Mouse (Mus musculus) CH12.LX (cell line): ENCODE data around the gene Pde5a.

ENCODE experiments used
- CHD2 ChIP-seq: IDR thresholded peaks from 2 replicates; pipeline ENCODE4 v1.6.1; 2011; ENCODE audit warnings: low read length, improper control_type of control experiment
- CTCF ChIP-seq, 2 experiments: IDR thresholded peaks in 1 of 2; conservative IDR thresholded peaks in 1 of 2; 2 replicates each; pipeline ENCODE4 v1.5.1; 2011 to 2012; ENCODE audit warnings: low read depth in 2 of 2, low read length in 2 of 2, improper control_type of control experiment in 1 of 2, inconsistent platforms in 1 of 2, mild to moderate bottlenecking in 1 of 2, moderate library complexity in 1 of 2
- ELF1 ChIP-seq: IDR thresholded peaks from 2 replicates; pipeline ENCODE4 v1.6.1; 2014; ENCODE audit warnings: low read depth, mild to moderate bottlenecking, inconsistent platforms, low read length, improper control_type of control experiment
- EP300 ChIP-seq: IDR thresholded peaks from 2 replicates; pipeline ENCODE4 v1.6.1; 2011; ENCODE audit warnings: low read length, improper control_type of control experiment
- HCFC1 ChIP-seq: IDR thresholded peaks from 2 replicates; pipeline ENCODE4 v1.6.1; 2012; ENCODE audit warnings: low read depth, mild to moderate bottlenecking, inconsistent platforms, low read length, improper control_type of control experiment
- IRF4 ChIP-seq: IDR thresholded peaks from 2 replicates; pipeline ENCODE4 v1.6.1; 2014; ENCODE audit warnings: low read depth, mild to moderate bottlenecking, inconsistent platforms, low read length, improper control_type of control experiment
- JUN ChIP-seq: IDR thresholded peaks from 2 replicates; pipeline ENCODE4 v1.6.1; 2011; ENCODE audit warnings: low read depth, mild to moderate bottlenecking, low read length, improper control_type of control experiment, moderate library complexity; ENCODE audit not compliant: insufficient read depth
- JUND ChIP-seq: conservative IDR thresholded peaks from 2 replicates; pipeline ENCODE4 v1.6.1; 2011; ENCODE audit warnings: low read depth, low read length, improper control_type of control experiment
- MAZ ChIP-seq: IDR thresholded peaks from 2 replicates; pipeline ENCODE4 v1.6.1; 2012; ENCODE audit warnings: low read depth, mild to moderate bottlenecking, inconsistent platforms, low read length, improper control_type of control experiment, moderate library complexity
- MYC ChIP-seq: IDR thresholded peaks from 2 replicates; pipeline ENCODE4 v1.6.1; 2011; ENCODE audit warnings: low read depth, mild to moderate bottlenecking, improper control_type of control experiment, low read length
- PAX5 ChIP-seq: IDR thresholded peaks from 2 replicates; pipeline ENCODE4 v1.6.1; 2012; ENCODE audit warnings: low read length, inconsistent platforms, mixed read lengths
- POLR2A ChIP-seq: IDR thresholded peaks from 2 replicates; pipeline ENCODE4 v1.6.1; 2011; ENCODE audit warnings: low read depth, mild to moderate bottlenecking, improper control_type of control experiment, low read length
- UBTF ChIP-seq: IDR thresholded peaks from 2 replicates; pipeline ENCODE4 v1.6.1; 2012; ENCODE audit warnings: low read depth, mild to moderate bottlenecking, inconsistent platforms, low read length, improper control_type of control experiment, moderate library complexity
- USF1 ChIP-seq: IDR thresholded peaks from 2 replicates; pipeline ENCODE4 v1.6.1; 2014; ENCODE audit warnings: low read depth, mild to moderate bottlenecking, inconsistent platforms, low read length, improper control_type of control experiment

DNA sequence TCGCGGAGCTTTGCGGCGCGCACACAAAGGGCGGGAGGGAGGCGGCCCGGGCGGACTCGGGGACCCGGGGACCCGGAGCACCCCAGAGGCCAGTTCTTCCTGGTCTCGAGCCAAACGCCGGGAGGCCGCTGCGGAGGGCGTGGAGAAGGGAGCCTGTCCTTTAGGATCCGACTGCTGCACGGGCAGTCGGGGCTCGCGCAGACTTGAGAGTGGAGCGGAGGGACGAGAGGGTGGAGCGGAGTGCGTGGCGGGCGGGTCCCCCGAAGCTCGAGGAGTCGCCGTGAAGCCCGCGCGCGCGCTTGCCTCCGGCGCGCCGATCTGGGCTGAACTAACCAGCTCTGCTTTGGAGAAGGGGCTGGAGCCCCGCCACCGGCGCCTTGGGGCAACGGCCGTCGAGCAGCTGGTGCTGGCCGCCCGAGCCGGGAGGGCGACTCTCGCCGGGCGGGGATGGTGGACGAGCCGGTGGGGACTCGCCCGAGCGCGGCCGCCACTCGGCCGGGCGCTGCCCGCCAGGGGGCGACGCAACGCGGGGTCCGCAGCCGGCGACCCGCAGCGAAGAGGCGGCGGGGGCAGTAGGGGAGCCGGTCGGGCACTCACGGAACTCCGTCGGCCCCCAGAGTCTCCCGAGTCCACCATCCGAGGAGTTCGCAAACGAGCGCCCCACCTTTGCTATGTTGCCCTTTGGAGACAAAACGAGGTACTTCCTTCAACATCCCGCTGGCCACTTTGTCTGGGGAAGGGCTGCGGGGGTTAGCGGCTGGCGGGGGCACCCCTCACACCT lies 1.4 kb downstream of the Pde5a start:
- TF ChIP-seq MAZ (no peak), EP300 (no peak), CTCF (conservative IDR thresholded peaks at IDR 0.05 in 1 of 2, IDR thresholded peaks at IDR 0.05 in 1 of 2; ENCODE audit: low read depth in 2 of 2, low read length in 2 of 2) (no peak), POLR2A (no peak), ELF1 (no peak), PAX5 (no peak), UBTF (no peak), HCFC1 (no peak), USF1 (no peak), JUND (no peak), MYC (no peak), CHD2 (no peak), JUN (no peak), IRF4 (no peak)
